Mouse (Mus musculus) CD4-positive helper T cell, adult 2 months (primary cell): ENCODE results near the gene Gm37240.
A peak's percentile ranks its signal among the peaks of the same experiment; 100 is the strongest.

Source experiments
- DNase-seq: peaks from one replicate; pipeline ENCODE4 v3.0.0-alpha.2; 2012; ENCODE audit warnings: low read depth, missing footprints, low spot score

The Gm37240 gene

DNA sequence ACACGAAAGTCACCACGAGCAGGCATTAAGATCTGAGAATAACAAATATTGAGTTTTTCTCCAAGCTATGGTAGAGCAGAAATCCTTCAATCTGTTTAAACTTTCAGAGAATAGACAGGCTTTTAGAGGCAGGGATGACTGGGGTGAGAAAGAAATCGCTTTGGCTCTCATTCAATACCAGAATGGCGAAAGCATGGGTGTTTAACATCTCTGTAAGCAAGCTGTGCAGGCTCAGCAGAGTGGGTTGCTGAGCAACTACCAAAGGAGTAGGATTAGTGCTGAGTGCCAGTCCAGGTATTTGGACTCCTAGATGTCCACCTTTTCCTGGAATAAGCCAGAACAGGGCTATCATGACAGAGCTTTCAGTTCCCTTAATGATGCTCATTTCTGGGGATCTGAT lies 753.8 kb downstream of the Gm37240 start:
- no peak for DNase-seq

DNA sequence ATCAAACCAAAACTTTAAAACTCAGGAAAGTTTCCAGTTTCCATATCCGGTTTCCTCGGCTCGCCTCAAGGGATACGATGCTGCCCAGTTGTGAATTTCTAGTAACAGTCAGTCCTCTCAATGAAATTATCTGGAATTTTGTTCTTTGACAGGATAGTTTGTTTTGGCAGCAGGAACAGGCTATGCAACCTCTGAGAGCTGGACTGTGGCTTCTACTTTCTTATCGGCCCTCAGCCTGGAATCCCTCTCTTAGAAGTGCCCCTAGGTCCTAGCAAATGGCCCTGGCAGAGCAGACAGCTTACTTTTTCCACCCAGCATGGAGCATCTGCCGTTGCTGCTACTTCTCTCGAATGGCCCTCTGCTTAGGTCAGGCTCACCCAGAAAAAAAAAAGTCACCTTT lies 755.4 kb downstream of the Gm37240 start:
- DNase-seq = no peak

DNA sequence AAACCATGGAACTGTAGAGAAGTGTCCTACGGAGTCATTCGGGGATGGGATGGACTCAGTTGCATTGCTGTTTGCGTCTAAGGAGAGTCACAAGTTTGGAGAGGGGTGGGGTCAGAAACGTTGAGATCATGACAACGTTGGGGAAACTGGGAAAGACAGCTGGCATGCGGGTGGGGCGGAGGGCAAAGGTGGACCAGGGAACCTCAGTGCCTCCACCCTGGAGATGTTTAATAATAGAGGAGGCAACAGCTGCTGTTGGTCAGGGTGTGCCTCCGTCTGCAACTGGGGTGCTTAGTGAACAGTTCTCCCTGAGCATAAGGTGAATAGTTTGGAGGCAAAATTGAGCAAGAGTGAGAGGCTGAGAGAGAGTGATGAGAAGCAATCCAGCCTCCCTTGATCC lies 758.8 kb downstream of the Gm37240 start:
- DNase-seq = no peak

DNA sequence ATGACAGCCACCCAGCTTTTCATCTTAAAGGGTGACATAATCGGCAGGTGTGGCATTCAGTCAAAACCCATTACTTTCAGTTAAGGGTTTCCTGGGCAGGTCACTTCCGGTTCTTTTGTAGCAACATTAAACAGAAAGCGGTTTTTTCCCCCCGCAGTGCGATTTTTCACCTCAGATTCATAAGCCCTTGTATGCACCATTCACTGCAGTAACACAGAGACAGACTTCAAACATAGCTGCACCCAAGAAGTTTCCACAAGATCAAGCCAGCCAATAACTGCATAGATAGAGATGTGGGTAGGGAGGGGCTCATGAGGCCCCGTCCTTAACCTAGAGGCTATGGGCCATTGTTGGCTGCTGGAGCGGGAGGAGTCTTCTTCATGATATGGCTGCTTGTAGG lies 760.3 kb downstream of the Gm37240 start:
- peak; percentile 90 for DNase-seq

DNA sequence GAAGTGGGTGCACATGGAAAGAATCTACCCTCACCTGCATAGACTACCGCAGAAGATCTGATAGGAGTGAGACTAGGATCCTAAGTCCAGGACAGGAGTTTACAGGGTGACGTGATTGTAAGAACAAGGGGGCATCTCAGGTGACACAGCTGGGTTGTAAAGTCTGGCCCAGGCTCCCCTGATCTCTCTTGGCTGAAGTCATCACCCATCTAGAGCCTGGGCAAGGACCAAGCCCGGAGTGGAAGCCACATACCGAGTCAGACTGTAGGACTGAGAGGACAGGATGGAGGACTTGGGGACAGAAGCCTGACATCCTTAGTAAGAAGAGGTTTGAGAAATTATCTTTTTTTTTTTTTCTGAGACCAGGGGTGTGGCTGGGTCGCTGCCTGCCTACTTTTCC lies 761.8 kb downstream of the Gm37240 start:
- DNase-seq = no peak

DNA sequence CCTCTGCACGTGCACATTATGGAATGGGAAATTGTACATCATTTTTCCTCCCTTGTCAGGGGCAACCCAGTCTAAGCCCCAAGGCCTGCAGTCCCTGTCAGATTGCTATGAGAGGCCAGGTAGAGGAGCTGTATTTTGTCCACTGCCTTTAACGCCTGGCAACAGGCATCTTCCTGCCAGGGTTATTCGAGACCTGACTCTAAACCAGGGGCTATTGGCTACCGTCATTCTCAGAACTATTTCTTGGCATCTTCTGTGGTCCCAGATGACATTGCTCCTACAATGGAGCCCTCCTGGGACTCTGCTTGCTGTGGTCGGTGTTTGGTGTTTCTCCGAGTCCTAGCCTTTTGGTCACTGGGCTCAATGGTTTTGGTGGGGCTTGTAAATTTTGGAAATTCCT lies 762.4 kb downstream of the Gm37240 start:
- no peak for DNase-seq

DNA sequence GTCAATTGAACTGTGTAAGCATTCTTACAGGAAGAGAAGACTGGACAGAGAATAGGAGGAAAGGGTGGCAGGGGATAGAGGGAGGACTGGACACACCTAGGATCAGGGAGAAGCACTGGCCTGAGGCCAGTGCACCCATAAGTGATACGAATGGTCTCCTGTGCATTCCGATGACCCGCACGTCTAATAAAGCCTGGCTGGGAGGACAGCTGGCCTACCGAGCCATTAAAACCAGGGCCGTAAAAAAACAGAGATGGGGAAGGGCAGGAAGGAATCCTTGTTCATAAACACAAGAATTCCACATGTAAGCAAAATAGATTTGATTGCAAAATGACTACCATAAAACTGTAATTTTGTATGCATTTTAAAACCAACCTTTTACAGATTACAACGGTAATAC lies 762.9 kb downstream of the Gm37240 start:
- no peak for DNase-seq

DNA sequence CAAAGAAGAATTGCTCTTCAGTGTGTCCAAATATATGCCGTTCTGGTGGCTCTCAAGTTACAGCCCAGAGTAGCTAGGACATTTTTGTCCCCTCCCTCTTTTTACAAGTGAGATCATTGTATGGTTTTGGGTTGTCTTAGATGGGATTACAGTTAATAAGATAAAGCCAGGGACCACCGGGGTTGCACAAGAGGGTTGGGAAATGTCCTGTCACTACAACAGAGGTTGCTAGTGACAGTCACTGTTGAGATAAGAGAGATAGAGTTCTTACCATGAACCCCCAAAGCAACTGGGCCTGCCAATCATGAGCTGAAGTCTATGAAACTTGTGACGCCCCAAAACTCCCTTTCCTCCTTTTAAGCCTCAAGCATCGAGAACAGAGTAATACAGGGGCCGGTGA lies 769.6 kb downstream of the Gm37240 start:
- no peak for DNase-seq

DNA sequence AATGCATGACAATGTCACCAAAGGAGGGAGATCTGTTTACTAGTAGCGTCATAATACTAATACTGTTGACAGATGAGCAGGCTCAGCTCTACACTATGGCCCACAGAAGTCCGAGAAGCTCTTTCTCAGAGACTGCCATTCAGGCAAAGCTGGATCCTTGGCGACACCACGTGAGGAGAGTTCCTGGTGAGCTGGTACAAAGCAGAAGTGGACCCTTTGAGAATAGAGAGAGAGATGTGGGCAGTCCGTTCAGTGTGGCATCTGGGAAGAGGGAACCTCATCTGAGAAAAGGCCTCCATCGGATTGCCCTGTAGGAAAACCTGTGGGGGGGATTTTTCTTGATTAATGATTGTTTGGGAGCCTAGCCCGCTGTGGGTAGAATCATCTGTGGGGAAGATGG lies 770.3 kb downstream of the Gm37240 start:
- DNase-seq = no peak

DNA sequence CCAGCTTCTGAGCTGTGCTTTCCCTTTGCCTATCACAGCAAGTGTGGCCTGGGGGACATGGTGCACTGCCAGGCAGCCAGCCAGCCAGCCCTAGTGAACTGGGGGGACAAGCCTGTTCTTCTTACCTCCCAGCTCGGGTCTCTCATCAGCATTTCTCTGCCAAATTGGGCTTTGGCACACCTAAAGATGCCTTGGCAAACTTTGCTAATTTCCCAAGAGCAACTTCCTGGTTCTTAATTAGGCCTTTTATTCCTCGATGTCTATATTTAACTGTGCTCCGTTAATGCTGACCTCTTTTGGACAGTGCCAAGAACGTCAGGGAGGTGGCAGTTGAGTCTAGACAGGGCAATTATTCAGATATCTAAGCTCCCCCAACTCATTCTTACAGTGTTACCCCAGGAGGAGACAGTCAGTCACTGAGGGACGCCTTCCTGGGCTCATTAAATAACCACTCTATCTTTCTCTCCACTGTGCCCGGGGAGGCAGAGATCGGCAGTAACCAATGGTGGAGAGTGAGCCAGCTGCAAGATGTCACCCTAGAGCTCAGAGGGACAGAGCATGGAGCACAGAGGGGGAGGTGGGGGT lies 771.3 kb downstream of the Gm37240 start:
- no peak for DNase-seq

DNA sequence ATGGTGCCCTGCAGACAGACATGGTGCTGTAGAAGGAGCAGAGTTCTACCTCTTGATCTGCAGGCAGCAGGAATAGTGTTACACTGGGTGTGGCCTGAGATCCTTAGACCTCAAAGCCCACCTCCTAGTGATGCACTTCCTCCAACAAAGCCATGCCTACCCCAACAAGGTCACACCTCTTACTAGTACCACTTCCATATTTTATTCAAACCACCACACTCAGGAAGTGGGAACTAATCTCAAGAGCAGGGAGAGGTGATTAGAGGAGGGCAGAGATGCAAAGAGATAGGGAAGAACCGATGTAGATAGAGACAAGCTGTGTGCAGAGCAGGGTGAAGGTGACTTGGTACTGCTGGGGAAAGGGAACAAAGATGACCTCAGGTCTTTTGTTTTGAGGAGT lies 773.8 kb downstream of the Gm37240 start:
- no peak for DNase-seq

DNA sequence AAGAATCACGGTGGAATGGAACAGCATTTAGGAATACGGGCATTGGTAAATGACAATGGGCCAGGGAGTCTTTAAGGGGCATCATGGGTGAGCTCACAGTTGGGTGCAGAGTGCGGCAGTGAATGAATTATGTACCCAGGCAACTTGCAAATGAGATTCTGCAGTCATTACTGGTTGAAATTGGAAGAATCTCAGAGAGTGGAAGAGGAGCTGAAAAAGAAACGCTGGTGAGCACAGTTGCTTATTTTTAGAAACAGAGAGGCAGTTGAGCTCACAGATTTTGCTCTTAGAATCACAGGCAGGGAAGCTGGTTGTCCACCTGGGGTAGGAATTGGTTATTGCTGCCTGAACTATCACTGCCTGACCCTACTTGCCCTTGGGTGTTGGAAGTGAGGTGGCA lies 776.6 kb downstream of the Gm37240 start:
- no peak for DNase-seq

DNA sequence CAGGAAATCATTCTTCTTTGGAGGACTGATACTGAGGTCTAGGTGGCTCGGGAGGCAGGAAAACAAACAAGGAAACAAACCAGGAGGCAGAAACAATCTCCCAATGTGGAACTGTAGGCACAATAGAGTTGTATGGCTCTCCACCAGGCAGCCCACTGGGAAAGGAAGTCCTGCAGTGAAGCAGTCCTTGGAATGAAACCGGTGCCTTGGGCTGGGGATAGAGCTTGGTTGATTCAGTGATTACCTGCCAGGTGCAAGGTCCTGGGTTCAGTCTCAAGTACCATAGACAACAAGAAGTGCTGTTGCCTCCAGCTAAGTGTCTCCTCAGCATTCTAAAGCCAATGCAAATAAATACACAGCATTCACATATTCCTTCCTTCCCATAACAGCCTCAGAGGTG lies 778.1 kb downstream of the Gm37240 start:
- no peak for DNase-seq

DNA sequence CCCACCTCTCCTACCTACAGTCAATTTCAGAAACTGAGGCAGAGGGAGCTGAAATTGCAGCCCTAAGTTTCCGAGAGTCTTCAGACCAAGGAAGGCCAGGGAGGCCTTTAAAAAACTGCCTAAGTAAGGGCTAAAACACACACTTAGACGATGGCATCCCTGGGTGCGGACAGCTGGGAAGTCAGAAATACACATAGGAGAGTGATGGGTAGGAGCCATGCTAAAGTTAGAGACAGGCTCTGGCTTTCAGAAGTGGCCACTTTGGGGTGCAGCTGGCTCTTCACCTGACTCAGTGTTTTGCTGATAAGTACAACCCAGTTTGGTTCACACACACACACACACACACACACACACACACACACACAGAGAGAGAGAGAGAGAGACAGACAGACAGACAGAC lies 778.9 kb downstream of the Gm37240 start:
- DNase-seq = no peak

DNA sequence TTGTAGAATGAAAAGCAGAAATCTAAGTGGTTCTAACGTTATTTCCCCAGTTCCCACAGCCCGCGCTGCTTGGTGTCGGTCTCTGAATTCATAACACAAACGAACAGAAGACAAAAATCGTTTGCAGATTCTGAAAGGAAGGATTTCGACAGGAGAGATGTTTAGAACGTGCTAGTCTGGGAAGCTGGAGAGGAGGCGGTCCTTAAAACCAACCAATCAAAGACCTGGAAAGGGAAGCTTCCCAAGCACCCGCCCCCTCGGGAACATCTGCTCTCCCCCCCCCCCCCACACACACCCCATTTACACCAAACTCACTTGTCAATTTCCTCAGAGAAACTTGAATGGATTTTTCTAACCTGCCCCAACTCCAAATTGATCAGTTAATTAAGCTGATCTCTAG lies 780.4 kb downstream of the Gm37240 start:
- no peak for DNase-seq

DNA sequence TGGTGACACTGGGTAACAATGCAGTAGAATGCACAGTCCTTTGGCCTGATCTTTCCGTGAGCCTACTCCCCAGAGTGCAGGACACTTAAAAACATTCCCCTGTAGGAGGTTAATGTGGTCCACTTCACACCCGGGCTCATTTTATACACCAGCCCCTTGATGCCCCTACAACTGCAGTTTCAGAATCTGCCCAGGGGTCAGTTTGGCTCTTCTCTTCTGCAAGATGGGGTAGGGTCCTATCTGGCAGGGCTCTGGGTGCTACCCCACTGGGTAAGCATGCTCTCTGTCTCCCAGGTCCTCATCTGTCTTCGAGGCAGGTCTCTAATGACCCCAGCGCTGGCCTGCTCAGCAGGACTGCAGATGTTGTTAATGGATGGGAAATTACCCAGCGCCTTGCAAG lies 783.0 kb downstream of the Gm37240 start:
- DNase-seq = no peak

DNA sequence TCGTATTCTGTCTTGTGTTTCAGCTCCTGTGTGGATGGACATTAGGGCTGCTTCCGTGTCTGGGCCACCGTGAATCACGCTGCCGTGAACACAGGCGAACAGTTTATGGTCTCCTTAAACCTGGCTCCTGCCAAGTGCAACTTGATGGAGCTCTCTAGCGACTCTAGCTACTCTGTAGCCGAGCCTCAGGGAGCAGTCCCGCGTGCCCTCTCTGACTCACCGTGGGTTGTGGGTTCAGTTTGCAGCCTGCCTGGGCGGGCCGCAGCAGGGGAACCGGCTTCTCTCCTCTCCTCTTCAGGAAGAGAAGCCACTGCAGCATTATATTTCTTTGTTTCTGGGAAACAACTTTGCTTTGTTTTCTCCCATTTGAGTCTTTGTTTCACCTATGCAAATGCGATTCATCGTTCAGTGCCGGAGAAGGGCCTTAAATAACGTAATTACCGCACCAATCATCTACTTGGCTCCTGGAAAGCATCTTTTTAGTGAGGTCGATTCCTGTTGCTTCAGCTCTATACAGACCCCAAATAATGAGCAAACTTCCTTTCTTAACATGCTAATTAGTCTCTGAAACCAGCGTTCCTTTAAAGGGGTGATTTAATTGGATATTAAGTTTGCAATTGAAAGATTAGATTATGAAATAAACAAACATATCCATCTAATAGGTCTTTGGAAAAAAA lies 806.3 kb downstream of the Gm37240 start:
- DNase-seq = no peak

DNA sequence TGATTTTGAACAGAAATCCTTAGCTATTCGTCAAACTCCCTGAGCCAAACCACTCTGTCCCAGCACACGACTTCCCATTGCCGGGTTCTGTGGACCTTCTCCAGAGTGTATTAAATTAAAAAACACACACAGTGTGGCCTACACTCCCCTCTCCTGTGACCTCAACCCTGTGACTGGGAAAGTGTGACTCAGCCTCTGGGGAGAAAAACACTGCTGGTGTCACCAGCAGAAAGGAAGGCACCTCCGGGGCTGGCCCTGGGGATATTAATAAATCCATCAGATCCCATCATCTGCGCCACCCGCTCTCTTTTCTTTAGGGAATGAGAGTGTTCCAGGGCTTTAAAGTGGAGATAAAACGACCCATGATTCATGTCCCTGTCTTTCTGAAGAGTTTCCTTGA lies 823.2 kb downstream of the Gm37240 start:
- no peak for DNase-seq

DNA sequence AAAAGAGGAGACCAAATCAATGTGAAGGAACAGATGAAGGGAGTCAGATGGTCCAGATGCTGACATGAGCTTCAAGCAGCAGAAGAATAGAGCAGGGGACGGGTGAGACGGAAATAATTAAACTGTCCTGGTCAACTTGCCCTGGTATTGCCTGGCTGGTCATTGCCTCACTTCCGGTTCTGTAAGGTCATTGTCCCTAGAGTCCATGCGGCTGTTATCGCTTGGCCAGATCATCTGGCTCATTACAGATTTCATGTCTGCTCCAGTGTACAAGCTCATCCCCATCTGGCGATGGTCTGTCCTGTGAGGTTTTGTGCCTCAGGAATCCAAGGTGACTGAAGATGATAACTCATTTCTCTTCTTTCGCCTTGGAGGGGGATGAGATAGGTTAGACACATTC lies 827.2 kb downstream of the Gm37240 start:
- DNase-seq = no peak

DNA sequence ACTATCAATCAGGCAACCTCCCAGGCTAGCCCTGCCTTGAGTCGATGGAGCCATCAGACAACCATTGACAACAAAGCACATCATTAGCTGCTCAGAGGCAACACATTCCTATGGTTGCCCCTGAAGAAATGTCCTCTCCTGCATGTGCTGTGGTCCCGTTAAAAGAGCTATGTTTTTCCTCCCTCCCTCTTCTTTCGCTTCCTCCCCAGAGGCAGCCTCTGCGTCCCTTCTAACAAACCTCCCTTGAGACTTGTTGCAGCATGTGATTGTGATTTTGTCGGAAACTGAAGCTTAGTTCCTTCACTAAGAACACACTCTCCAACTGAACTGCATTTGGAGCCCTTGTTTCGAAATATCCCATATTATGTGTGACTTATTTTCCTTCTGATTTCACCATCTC lies 830.1 kb downstream of the Gm37240 start:
- no peak for DNase-seq

DNA sequence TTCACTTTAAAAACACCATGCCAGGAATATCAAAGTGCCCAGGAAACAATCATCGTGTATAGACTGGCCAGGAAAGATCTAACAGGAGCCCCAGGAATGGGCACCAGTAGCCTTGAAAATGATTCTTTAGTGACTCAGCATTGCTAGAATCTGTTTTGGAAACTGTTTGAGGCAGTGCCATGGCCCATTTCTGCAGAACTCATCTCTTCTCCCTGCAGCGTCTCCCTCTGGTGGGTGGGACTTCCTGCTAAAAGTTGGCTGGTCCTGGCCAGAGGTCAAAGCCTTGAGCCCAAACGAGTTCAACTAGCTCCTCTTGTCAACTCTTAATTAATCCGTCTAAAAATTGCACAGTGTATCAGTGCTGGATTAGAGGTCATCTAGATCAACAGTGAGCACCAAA lies 833.8 kb downstream of the Gm37240 start:
- no peak for DNase-seq

DNA sequence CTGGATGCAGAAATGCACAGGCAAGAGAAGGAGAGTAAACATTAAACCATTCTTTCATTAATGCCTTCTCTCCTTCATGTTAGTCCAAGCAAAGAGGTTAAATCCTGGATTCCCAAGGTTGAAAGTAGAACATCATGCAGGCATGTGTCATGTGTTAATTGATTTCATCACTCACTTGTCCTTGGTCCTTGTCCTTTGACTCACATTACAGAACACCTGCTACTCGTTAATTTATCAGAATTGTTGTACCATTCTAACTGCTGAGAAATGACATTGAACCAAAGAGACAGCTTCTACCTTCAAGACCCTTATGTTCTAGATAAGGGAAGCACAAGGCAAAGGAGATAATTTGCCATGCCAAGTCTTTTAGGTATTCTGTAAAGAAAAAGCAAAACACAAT lies 835.1 kb downstream of the Gm37240 start:
- no peak for DNase-seq

DNA sequence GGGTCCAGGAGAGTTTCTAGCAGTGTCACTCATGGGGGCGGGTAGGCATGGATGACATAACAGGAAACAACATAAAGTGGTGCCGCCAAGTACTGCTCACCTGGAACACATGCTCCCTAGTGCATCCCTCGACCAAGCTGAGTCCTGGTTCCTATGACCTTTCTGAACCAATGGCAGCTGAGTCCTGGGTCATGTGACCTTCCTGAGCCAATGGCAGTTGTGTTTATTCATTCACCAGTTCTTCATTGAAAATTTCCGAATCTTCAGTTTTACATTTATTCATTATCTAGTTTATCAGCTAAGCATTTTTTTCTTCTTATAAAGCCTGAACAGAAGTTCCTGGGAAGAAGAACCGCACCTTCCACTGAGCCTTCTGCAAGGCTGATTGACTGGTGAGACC lies 838.7 kb downstream of the Gm37240 start:
- DNase-seq = no peak

DNA sequence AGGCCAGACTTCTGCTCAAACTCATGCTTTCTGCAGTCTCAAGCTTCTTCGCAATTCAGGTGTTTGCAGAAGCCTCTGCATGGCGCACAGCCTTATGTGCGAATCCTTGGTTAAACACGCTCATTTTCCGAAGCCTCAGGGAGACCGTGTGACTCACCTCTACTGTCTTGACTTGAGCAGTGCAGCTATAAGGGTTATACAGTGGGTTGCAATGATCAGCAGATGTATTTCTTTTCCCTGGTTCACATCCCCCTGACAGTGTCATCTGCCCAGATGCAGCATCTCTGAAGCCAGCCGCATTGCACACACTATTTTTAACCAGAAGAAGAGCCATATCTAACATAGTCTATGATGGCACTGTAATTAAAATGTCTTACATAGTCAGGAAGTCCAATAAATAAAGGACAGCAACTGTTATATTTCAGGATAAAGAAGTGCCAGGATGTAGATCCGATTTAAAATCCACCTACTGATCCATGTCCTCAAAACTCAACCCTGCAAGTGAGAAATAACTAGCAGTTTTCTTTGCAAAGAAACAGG lies 843.6 kb downstream of the Gm37240 start:
- no peak for DNase-seq
